Mouse (Mus musculus): Measurements from ENCODE around the gene Shisa4. TPM values are rescaled to one million over a fixed set of nuclear protein-coding genes. Genes with fewer than 3 reads are reported as not detected.

Gene Shisa4
- polyA plus RNA-seq, 1 experiment from 2014 or later = 19.2 TPM

GRCm38 (mm10) chr1:135380071-135380991, 5.3 kb upstream of the Shisa4 start:
- H3K27me3 ChIP-seq (replicated peaks; ENCODE audit: insufficient read depth, low read length) = no peaks in the 10 kb centered on the region
- H3K27ac ChIP-seq (ENCODE audit: low read length) = no peak overlapping the region
- H3K9me3 ChIP-seq (ENCODE audit: low read length) = no peaks in the 10 kb centered on the region
- no peaks in the 10 kb centered on the region for H3K4me1 ChIP-seq (ENCODE audit: insufficient read depth, low read depth, low read length)
- 74% methylated on average over 15 of the region's 15 CpGs for WGBS
- no peak for ATAC-seq
- no peak for DNase-seq (ENCODE audit: low spot score)
- no peak for TF ChIP-seq CTCF (IDR thresholded peaks at IDR 0.05)
- TF ChIP-seq EP300 (IDR thresholded peaks at IDR 0.05) = no peak
- no peak overlapping the region for H3K4me3 ChIP-seq (ENCODE audit: low read depth, low read length)
- no peak overlapping the region for H3K4me2 ChIP-seq (replicated peaks; ENCODE audit: low read depth, low read length)
- H3K36me3 ChIP-seq (ENCODE audit: insufficient read depth, low read length) = peaks cover 9% of the 10 kb centered on the region; the same call in 1 of the 2 replicates
- no peak overlapping the region for H3K9ac ChIP-seq (replicated peaks; ENCODE audit: low read depth)

- no peak for DNase-seq (ENCODE audit: low spot score)
- no peaks in the 10 kb centered on the region for H3K9me3 ChIP-seq (ENCODE audit: low read length)
- no peaks in the 10 kb centered on the region for H3K27me3 ChIP-seq (replicated peaks; ENCODE audit: insufficient read depth, low read length)
- peaks cover 9% of the 10 kb centered on the region; the same call in 1 of the 2 replicates for H3K36me3 ChIP-seq (ENCODE audit: insufficient read depth, low read length)
- 45% methylated on average over 2 of the region's 2 CpGs for WGBS
- H3K4me2 ChIP-seq (replicated peaks; ENCODE audit: low read depth, low read length) = no peak overlapping the region
- no peak for TF ChIP-seq CTCF (IDR thresholded peaks at IDR 0.05)
- no peak for TF ChIP-seq EP300 (IDR thresholded peaks at IDR 0.05)
- H3K9ac ChIP-seq (replicated peaks; ENCODE audit: low read depth) = no peak overlapping the region
- peaks cover 5% of the 10 kb centered on the region; the same call in 1 of the 2 replicates for H3K4me1 ChIP-seq (ENCODE audit: insufficient read depth, low read depth, low read length)
- H3K4me3 ChIP-seq (ENCODE audit: low read depth, low read length) = no peak overlapping the region
- H3K27ac ChIP-seq (ENCODE audit: low read length) = no peak overlapping the region
- no peak for ATAC-seq
These were observed 4.0 kb upstream of the Shisa4 start for GRCm38 (mm10) chr1:135379048-135379447.

GRCm38 (mm10) chr1:135378576-135378975, 3.5 kb upstream of the Shisa4 start:
- Histone ChIP-seq H3K4me2 (replicated peaks; ENCODE audit: low read depth, low read length) (no peak overlapping the region), H3K27ac (ENCODE audit: low read length) (no peak overlapping the region), H3K4me1 (ENCODE audit: insufficient read depth, low read depth, low read length) (peaks cover 7% of the 10 kb centered on the region; the same call in 1 of the 2 replicates), H3K27me3 (replicated peaks; ENCODE audit: insufficient read depth, low read length) (no peaks in the 10 kb centered on the region), H3K9me3 (ENCODE audit: low read length) (no peaks in the 10 kb centered on the region), H3K9ac (replicated peaks; ENCODE audit: low read depth) (no peak overlapping the region), H3K36me3 (ENCODE audit: insufficient read depth, low read length) (peaks cover 7% of the 10 kb centered on the region; the same call in 1 of the 2 replicates), H3K4me3 (ENCODE audit: low read depth, low read length) (no peak overlapping the region)
- no peak for DNase-seq (ENCODE audit: low spot score)
- no peak for ATAC-seq
- no peak for TF ChIP-seq EP300 (IDR thresholded peaks at IDR 0.05)
- no peak for TF ChIP-seq CTCF (IDR thresholded peaks at IDR 0.05)
- 39% methylated on average over 9 of the region's 9 CpGs for WGBS

GRCm38 (mm10) chr1:135374175-135374867, 716 bp downstream of the Shisa4 start:
- ATAC-seq (peak; percentile 13; the same call in 1 of the 2 replicates), DNase-seq (ENCODE audit: low spot score) (no peak)
- Histone ChIP-seq H3K27ac (ENCODE audit: low read length) (peak overlapping the region; percentile 35; the same call in 1 of the 2 replicates), H3K36me3 (ENCODE audit: insufficient read depth, low read length) (no peaks in the 10 kb centered on the region), H3K4me2 (replicated peaks; ENCODE audit: low read depth, low read length) (peak overlapping the region; percentile 97), H3K4me1 (ENCODE audit: insufficient read depth, low read depth, low read length) (peaks cover 7% of the 10 kb centered on the region; the same call in 1 of the 2 replicates), H3K9me3 (ENCODE audit: low read length) (no peaks in the 10 kb centered on the region), H3K27me3 (replicated peaks; ENCODE audit: insufficient read depth, low read length) (no peaks in the 10 kb centered on the region), H3K4me3 (ENCODE audit: low read depth, low read length) (peak overlapping the region; percentile 55), H3K9ac (replicated peaks; ENCODE audit: low read depth) (peak overlapping the region; percentile 56)
- WGBS = under 1% methylated on average over 19 of the region's 19 CpGs
- no peak for TF ChIP-seq EP300 (IDR thresholded peaks at IDR 0.05)
- TF ChIP-seq CTCF (IDR thresholded peaks at IDR 0.05) = no peak

- Histone ChIP-seq H3K27ac (ENCODE audit: low read length) (no peak overlapping the region), H3K36me3 (ENCODE audit: insufficient read depth, low read length) (no peaks in the 10 kb centered on the region), H3K9ac (replicated peaks; ENCODE audit: low read depth) (no peak overlapping the region), H3K4me3 (ENCODE audit: low read depth, low read length) (no peak overlapping the region), H3K9me3 (ENCODE audit: low read length) (no peaks in the 10 kb centered on the region), H3K4me1 (ENCODE audit: insufficient read depth, low read depth, low read length) (peaks cover 7% of the 10 kb centered on the region; the same call in 1 of the 2 replicates), H3K27me3 (replicated peaks; ENCODE audit: insufficient read depth, low read length) (no peaks in the 10 kb centered on the region), H3K4me2 (replicated peaks; ENCODE audit: low read depth, low read length) (no peak overlapping the region)
- 83% methylated on average over 4 of the region's 4 CpGs for WGBS
- DNase-seq (ENCODE audit: low spot score) (no peak), ATAC-seq (no peak)
- TF ChIP-seq CTCF (IDR thresholded peaks at IDR 0.05) (no peak), EP300 (IDR thresholded peaks at IDR 0.05) (no peak)
These were observed 1.8 kb downstream of the Shisa4 start for GRCm38 (mm10) chr1:135373171-135373677.

- H3K4me2 ChIP-seq (replicated peaks; ENCODE audit: low read depth, low read length) = no peak overlapping the region
- no peaks in the 10 kb centered on the region for H3K36me3 ChIP-seq (ENCODE audit: insufficient read depth, low read length)
- no peaks in the 10 kb centered on the region for H3K27me3 ChIP-seq (replicated peaks; ENCODE audit: insufficient read depth, low read length)
- peaks cover 5% of the 10 kb centered on the region; the same call in 1 of the 2 replicates for H3K4me1 ChIP-seq (ENCODE audit: insufficient read depth, low read depth, low read length)
- no peak for DNase-seq (ENCODE audit: low spot score)
- no peaks in the 10 kb centered on the region for H3K9me3 ChIP-seq (ENCODE audit: low read length)
- no peak overlapping the region for H3K4me3 ChIP-seq (ENCODE audit: low read depth, low read length)
- WGBS = 63% methylated on average over 5 of the region's 5 CpGs
- ATAC-seq = no peak
- TF ChIP-seq CTCF (IDR thresholded peaks at IDR 0.05) (no peak), EP300 (IDR thresholded peaks at IDR 0.05) (no peak)
- no peak overlapping the region for H3K9ac ChIP-seq (replicated peaks; ENCODE audit: low read depth)
- H3K27ac ChIP-seq (ENCODE audit: low read length) = no peak overlapping the region
These were observed 5.6 kb downstream of the Shisa4 start for GRCm38 (mm10) chr1:135369415-135369814.

All from lung, postnatal 0 days (tissue).